Mouse (Mus musculus) brain, embryonic 14.5 days (tissue): ENCODE data around the gene Eif5b.
"Not testable (repeated sequence)": the region's sequence is repeated elsewhere in the genome, so short reads cannot be mapped to it uniquely, and the experiment has no call there.

Experiments used
- CTCF ChIP-seq: fragments of 200-500 bp; IDR thresholded peaks from 2 replicates; pipeline ENCODE4 v1.5.1; 2012; ENCODE audit warnings: inconsistent platforms, mild to moderate bottlenecking, moderate library complexity, borderline replicate concordance; ENCODE audit not compliant: insufficient read depth, insufficient read length; ENCODE audit errors: extremely low read depth
- POLR2A ChIP-seq: fragments of 200-500 bp; IDR thresholded peaks from 2 replicates; pipeline ENCODE4 v1.6.1; 2012; ENCODE audit warnings: mild to moderate bottlenecking, inconsistent platforms, borderline replicate concordance; ENCODE audit not compliant: poor library complexity, insufficient read depth, insufficient read length, severe bottlenecking; ENCODE audit errors: extremely low read depth

- TF ChIP-seq POLR2A, CTCF: not testable (repeated sequence)
Measured at GRCm38 (mm10) chr1:37976666-37977065, 21.1 kb upstream of the Eif5b start.
